Mouse (Mus musculus) ES-Bruce4 (cell line): ENCODE measurements around the gene Prkn.

Source experiments
- CTCF ChIP-seq: IDR thresholded peaks from one replicate; pipeline ENCODE4 v1.8.1; 2011; ENCODE audit warnings: low read depth, low read length
- POLR2A ChIP-seq: IDR thresholded peaks from one replicate; pipeline ENCODE4 v1.8.1; 2011; ENCODE audit warnings: low read length; ENCODE audit not compliant: insufficient read depth

DNA sequence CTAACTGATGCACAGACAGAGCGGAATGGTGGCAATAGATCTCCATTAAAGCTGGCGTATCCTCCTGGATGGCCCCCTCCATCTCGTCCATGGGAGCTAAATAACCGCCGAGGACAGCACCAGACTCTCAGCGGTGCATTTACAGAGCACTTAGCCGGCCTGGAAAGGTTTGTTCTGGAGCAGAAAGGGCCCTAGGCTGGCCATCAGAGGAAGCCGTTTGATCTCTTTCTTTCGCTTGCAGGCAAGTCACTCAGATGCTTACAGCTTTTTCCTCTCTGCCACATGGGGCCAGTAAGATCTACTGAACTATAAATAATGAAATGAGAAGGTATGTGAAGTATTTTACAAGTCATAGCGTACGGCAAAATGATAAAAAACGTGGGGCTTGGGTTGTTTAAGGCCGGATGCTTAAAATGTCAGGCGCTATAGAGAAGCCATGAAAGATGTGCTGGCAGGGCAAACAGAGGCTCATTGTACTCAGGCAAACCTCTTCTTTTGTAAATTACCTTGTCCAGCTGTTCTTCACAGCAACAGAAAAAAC, 1189.8 kb downstream of the Prkn start:
- TF ChIP-seq POLR2A: no peak
- TF ChIP-seq CTCF: no peak
